Mouse (Mus musculus) 3T3-L1 (cell line): Measurements from ENCODE around the gene Kitl.
A peak's percentile ranks its signal among the peaks of the same experiment; 100 is the strongest.

ENCODE experiments used
- DNase-seq: peaks from one replicate; pipeline ENCODE4 v3.0.0-alpha.2; 2015; ENCODE audit warnings: low read depth, low spot score

The Kitl gene

DNA sequence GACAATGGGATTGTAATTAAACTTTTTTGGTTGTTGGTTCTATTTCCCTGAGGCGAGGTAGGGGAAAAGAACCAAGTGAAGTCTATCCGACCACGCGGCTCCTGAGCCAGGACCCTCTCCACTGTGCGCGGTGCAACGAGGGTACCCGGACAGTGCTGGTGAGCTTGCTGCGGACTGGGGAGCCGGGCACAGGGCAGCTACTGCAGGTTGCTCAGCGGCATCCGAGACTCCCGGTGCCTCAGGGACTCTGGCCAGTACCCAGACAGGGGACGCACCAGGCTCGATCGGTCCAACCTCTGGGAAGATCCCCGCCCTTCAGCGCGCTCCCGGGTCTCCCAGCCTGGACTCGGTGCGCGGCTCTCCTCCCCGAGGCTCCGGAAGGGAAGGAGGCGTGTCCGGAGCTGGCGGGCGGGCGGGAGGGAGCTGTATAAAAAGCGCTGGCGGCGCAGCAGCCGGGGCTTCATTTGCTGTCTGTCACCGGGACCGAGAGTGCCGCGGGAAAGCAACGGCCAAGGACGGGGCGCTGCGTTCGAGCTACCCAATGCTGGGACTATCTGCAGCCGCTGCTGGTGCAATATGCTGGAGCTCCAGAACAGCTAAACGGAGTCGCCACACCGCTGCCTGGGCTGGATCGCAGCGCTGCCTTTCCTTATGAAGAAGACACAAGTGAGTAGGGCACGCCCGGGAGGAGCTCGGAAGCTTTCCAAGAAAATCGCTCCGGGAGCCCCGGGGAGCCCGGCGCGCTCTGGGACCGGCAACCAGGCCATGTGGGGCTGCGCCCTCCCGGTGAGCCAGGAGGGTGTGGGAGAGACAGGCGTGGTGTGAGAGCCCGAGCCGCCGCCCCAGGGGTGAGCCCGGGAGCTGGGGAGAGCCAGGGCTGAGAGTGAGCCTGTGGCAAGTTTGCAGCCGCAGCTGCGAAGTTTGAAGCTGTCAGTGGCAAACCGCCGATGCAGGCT, at the start of gene Kitl:
Kitl (plus strand) TSS at position 261 of the 956 bp plus-strand sequence.
- DNase-seq: peak; percentile 75

DNA sequence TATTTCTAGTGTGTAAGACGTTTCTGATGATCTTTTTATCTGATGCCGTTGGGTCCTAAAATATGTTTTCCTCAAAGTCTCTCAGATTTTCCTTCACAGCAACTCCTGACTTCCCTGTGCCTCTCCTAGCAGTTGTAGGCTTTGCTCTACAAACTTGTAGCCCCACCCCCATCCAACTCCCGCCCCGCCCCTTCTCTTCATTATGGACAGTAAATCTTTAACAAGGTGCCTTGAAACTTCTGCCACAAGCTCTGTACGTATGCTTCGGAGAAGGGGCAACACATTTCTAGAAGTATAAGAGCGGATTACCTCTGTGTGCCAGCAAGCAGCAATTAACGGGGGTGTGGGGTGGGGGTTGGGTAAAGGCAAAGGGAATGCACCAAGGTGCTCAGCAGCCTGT, 42.6 kb upstream of the Kitl start:
- no peak for DNase-seq

DNA sequence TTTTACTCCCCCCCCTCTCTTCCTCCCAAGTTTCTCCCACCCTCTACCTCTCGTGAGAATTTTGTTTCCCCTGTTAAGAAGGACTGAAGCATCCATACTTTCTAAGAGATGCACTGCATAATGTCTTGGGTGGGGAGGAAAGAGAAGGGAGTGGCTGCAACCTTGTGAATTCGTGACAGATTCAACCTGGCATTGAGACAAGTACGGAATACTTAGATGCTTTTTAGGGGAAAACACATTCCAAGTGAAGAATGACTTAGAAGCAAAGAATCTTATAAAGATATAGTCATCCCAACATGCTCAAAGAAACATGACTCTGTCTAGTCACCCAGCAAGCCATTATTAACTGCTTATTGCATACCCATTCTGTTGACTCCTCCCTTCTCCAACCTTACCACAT, 35.3 kb upstream of the Kitl start:
- DNase-seq: peak; percentile 54

DNA sequence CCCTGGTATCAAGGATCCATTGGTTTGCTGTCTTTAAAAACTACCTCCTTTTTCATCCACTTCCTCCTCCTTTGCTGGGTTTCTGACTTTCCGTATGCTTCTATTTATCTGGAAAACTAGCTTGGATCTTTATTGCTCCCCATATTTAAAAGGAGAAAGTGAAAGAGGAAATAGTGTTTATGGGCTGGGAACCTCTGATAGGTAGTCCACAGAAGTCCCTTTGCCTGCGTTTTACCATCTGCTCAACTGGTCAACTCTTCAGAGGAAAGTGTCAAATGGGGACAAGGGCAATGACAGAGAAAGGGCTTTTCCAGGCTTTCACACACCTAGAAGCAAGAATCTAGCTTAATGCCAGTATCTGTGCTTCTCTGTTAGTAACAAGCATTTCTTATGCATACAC, 34.5 kb upstream of the Kitl start:
- DNase-seq: no peak

DNA sequence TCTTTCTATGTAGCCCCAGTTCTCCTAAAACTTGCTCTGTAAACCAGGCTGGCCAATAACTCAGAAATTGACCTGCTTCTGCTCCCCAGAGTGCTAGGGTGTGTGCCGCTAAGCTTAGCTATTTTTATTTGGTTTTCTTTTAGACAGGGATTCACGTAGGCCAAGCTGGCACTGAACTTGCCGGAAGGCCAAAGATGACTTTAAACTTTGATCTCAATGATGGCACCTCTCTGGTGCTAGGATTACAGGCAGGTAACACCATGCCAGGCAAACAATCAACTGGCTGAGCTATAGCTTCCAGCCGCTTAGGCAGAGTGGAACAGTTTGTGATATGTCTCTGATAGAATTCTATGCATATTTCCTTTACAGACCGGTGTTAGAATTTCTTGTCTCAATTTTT, 33.5 kb upstream of the Kitl start:
- no peak for DNase-seq

DNA sequence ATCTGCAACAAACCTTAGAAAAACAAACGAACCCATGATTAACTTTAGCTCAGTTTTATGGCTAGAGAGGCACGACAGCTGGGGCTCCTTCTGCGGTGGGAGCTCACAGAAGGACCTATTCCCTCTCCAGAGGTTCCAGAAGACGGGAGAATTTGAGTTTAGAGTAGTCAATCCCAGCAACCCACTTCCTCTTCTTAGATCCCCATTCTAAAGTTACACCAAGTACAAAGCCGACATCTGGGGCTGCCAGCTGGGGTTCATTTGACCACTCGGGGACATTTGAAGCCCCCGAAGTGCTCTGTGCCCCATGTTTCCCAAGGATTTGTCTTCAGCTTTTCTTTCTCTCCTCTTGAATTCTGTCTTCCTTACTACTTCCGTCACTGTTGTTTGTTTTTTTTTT, 28.7 kb upstream of the Kitl start:
- DNase-seq: no peak

DNA sequence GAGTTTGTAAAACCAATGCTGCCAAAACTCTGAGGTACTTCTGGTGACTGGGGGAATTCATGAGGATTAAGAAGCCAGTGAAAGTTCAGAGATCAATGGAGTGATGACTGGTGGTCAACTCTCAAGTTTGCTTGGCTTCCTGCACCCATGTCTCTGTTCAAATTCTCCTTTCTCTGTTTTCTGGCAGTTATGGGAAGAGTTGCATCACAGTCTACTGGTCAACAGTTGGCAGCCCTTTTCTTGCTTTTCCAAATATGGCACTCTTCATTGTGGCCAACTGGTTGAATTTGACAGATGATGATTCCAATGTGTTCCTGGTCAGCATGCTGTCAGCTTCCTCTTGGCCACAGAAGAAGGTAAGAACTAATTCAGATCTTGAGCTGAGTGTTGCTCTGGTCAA, 25.7 kb upstream of the Kitl start:
- DNase-seq: peak; percentile 35

DNA sequence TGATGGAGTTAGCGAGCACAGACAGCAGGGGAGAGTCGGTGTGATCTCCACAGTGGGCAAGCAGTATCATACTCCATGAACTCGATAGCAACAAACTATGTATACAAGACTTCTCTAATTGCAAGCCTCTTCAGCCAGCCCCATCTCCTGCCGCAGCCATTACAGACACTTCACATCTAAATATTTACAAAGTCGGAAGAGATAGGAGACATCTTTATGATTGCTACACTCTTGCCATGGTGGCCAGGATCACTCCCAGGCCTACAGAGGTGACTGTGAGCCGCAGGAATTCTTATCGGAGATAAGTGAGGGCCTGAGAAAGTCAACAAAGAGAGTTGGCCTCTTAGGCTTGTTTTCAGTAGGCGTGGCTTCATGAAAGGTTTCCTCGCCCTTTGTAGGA, 23.3 kb upstream of the Kitl start:
- no peak for DNase-seq

DNA sequence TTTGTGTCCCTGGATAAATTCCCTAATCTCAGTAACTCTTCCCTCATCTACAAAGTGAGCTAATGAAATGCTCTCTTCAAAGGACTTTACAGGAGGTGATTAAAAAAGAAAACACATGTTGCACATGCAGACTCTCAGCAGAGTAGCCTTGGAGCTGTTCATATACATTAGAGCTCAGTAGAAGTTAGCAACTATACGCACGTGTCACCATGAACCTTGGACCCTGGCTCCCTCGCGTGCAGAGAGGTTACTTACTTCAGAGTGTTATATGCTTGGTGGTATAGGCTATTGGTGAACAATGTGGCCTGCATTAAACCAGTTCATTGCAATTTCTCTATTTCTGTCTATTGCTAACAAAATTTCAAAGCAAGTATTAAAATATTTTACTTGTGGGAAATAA, 14.0 kb upstream of the Kitl start:
- DNase-seq: no peak

DNA sequence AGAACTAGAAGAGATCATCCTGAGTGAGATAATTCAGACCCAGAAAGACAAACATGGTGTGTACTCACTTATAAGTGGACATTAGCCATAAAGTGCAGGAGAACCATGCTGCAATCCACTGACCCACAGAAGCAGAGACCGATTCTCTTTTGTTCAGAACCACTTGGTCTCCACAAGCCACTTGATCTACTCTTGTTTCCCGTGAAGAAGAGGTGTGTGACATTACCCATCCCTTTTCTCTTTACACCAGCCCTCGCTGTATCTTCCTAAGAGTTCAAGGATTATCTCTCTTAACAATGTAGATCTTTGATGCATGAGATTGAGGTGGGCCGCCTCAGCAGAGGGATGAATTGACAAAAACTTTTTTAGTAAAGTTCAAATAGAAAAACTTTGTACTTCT, 11.6 kb upstream of the Kitl start:
- DNase-seq: no peak

DNA sequence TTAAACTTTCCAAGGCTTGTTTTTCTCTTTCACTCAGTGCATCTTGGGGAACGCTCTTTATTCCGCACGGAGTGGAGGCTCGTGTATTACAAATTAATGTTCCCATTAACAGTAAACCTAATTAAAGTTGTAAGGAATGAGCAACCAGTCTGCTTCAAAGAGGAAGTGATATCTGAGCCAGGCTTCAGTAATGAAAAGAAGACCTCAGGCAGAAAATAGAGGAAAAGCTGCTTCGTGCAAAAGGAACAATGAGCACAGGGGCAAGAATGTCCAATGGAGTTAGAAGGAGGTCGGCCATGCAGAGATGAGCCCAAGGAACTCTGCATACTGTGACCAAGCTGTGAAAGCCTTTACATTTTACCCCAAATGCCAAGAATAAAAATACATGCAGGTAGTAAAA, 5.7 kb upstream of the Kitl start:
- no peak for DNase-seq

DNA sequence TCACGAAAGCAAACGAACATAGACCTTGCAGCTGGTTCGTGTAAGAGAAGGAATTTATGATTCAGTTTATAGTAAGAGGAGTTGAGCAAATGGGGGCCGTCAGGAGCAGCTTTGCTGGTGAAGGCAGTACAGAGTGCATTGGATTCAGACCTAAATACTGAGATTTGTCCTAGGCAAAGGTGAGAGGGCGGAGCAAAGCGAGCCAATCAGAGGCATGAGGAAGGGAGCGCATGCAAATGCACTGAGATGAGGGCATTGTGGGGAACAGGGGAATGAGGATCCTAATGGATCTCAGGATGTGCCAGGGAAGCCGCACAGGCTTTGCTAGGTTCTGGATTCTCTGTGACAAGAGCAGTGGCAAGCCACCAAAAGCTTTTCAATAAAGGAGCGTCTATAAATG, 5.1 kb upstream of the Kitl start:
- DNase-seq: no peak

DNA sequence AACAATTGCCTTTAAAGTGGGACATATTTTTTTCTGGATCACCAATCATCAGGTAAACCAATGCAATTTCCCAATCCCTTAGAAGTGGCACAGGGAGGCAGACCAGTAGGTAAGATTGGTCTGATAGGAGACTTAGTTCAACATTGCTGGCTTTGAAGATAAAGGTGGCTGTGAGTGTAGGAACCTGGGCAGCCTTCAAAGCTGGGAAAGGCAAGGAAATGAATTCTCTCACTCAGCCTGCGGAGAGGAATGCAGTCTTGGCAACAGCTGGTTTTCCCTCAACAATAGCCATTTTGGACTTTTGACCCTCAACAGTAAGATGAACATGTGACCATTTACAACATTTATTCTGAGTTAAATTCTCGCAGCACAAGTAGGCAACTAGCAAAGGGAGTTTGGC, 1.3 kb upstream of the Kitl start:
- no peak for DNase-seq

DNA sequence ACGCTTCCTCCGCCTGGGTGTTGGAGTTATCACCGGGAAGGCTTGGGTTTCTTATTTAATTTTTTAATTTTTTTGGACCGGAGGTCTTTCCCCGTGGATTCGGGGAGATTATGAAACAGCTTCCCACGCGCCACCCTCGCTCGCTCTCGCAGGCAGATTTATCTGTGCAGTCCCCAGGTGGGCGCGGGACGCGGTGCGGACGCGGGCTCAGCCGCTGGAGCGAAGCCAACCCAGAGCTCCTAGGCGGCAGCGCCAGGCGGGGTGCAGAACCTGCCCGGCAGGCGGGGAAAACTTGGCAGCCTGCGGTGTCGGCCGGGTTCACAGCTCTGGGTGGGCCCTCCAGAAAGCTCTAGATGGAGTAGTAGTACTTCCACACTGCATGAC, 888 bp downstream of the Kitl start:
- DNase-seq: peak; percentile 64

DNA sequence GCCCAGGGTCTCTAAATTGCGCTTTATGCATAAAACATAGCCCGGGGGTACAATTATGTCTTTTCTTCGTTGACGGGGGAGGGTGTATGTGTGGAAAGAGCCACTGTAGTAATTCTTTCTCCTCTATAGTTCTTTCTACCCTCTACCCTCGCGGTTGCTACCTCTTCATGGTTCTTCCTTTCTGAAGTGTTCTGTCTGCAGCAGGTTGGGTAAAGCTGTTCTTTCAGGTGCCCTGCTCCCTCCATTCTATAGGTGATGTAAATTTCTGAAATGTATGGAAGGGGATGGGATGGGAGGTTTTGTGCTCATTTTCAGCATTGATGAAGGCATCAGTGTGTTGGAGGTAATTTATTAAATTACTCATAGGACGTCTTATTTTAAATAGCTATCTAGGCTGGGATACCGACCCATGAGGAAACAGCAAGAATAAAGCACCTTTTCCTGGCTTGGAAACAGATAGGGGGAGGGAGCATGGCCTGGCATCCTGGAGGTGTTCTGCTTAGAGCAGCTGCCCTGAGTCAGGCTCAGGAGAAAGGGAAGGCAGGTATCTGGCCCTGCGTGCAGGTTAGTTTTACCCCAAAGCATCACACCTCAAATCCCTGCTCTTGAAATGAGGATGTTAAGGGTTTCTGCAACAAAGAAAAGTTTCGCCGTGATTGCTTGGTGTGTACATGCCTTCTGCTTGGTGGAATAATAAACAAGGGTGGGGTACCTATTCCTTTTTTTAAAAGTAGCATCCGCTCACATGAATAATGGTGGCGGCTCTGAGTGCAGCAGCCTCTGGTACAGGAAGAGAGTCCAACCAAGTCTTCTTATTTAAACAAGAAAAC, 1.7 kb downstream of the Kitl start:
- peak; percentile 16 for DNase-seq

DNA sequence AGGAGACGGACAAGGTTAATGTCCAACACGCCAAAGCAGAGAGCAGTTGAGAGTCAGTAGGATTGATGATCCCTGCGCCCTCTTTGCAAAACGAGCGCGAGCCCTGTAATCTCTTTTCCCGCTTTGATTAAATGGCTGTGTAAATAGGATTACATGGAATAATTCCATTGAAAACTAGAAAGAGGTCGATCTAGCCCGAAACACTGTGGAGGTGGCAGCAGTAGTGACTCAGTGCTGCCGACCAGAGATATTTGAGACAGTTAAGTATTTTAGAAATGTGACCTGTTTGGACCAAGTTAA, 2.3 kb downstream of the Kitl start:
- no peak for DNase-seq

DNA sequence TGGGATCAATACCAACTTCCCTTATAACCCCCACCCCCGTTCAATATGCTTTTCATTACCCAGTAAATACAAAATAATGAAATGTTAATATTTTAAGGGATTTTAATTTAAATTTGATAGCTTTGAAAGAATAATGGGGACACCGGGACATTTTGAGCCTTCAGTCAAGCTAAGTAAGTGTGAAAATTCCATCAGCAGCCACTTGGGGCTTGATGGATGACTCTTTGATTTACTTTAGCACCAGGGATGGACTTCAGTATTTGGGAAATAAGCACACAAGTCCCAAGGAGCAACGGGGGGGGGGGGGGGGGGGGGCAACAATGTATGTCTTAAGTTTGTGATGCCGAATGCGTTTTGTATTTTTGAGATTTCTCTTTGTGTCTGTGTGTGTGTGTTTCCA, 3.1 kb downstream of the Kitl start:
- peak; percentile 33 for DNase-seq

DNA sequence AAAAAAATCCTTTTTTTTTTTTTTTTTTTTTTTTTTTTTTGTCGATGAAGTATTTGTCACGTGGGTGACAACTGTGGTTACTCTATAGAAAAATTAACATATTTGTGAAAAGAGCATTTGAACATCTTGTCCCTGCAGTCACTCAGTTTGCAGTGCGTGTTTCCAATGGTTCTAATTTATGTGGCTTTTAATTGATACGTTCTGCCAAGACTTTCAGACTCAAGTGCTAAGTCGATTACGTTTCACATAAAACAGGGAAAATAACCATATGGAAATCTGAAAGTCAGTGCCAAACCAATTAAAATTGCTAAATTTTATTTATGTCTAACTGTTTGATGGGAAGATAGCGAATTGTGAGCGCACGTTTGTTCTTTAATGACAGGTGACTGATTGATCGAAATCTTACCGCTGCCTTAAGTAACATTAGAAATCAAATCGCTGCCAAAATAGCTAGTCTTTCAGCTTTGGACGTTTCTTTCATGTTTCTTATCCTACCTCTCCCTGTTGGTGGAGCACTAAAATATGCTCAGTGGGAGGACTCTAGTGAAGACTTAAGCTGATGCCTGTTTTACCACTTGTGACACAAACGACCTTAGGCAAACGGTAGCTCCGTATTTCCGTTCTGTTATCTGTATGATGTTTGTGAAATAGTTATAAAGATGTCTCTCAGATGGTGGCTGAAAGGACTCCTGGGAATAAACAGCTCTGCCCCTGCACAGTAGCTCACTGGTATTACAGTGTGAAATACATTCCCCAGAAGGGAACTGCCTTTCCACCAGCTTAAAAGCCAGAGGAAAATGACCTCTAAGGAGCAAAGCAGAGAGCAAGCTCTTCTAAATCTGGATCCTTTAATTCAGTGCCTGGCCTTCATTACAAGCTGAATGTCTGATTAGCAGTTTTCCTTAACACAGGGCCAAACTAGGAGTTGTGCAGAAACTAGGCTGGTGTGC, 4.1 kb downstream of the Kitl start:
- peak; percentile 5 for DNase-seq

DNA sequence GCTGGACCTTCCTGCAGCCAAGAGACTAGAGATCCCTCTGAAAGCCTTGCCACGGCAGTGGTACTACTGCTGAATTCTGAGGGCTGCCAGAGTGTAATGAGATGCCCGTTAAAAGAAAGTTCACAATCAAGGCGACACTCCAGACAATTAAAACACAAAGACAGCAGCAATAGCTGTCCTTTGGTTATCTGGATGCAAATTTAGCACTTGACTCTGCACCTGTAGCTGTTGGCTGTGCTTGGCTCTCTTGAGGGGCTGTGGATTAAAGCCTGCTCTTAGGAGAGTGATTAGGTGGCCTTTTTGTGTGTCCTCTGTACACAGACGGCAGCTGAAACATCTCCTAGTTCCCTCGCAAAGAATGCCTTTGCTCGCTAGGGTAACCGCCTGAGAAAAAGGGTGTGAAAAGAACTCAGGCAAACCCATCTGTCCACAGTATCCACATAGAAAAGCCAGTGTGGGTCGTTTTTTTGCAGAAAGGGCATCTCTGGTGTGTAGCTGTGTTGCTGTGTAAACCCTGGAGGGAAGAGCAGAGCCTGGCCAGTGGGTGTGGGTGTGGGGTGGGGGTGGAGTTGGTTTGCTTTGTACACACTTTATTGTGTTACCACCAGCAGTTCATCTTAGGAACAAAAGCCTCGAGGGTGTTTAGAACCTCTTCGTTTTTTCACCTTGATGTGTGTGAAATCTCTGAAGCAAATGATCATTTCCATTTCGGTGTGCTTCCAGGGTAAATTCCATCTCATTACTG, 6.8 kb downstream of the Kitl start:
- DNase-seq: no peak

DNA sequence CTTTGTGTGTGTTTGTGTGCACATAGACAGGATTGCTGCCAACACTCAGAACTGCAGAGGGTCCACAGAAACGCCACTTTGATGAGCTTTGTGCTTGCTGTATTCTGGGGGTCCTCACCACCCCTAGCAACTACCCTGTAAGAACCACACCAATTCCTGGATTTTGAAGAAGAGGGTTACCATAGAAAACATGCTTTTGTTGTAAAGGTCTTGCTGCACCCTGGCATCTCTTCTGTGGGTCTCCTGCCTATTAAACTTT, 7.3 kb downstream of the Kitl start:
- DNase-seq: no peak

DNA sequence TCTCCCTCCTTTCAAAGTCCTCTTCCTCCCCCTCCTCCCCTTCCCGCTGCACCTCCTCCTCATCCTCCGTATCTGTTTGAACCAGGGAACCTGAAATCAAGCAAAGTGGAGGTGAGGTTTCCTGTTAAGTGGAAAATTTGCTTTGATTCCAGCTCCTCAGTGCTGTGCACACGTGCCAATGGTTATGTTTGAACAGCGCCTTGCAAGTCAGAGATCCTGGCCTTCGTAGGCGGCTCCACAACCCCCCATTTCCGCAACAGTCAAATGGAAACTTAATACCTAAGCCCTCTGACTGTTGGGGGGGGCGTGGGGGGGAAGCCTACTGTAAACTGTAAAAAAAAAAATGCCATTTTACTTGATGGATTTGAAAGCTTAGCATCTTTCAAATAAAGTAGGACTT, 10.2 kb downstream of the Kitl start:
- no peak for DNase-seq

DNA sequence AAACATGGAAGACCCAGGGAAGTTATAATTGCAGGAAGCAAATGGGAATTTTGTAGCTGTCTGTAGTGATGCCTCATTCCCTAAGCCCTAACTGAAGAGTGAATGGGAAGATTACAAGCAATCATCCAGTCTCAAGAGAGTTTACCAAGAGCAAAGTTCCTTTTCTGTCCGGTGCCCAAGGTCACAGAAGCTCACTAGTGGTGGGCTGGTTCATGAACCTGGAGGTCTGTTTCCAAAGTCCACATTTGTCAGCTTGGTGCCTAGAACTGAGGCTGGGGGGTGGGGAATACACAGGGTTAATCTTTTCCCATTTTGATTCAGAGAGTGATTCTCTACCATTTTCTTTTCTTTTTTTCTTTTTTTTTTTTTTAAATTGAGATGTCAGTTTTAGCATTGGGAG, 11.3 kb downstream of the Kitl start:
- DNase-seq: no peak
